Mouse (Mus musculus) lung, postnatal 0 days (tissue): ENCODE measurements at regions not wholly inside any gene's neighbourhood (a gene's known extent, or its start where the extent isn't known, plus 50 kb on each side); places are given as distances from the start of the nearest gene placed in this dataset.

Source experiments
- ATAC-seq: fragments of 200-750 bp; cut with Nextera tagmentation; 2 replicates; pipeline ENCODE4 v1.8.0; 2017; ENCODE audit warnings: moderate library complexity
- DNase-seq: peaks from one replicate; pipeline ENCODE4 v3.0.0-alpha.2; 2016; ENCODE audit warnings: low spot score
- H3K27ac ChIP-seq: fragments of 300-500 bp; sonication (generic); 2 replicates; pipeline ENCODE4 v1.5.1; 2014; ENCODE audit warnings: antibody characterized with exemption, mild to moderate bottlenecking, low read length, mixed read lengths
- H3K27me3 ChIP-seq: fragments of 300-500 bp; sonication (generic); replicated peaks from 2 replicates; pipeline ENCODE4 v1.6.1; 2014; ENCODE audit warnings: low read length, mixed read lengths; ENCODE audit not compliant: insufficient read depth
- H3K36me3 ChIP-seq: fragments of 300-500 bp; sonication (generic); 2 replicates; pipeline ENCODE4 v1.6.1; 2014; ENCODE audit warnings: low read length, mixed read lengths; ENCODE audit not compliant: insufficient read depth
- H3K4me1 ChIP-seq: fragments of 300-500 bp; sonication (generic); 2 replicates; pipeline ENCODE4 v1.6.1; 2014; ENCODE audit warnings: antibody characterized with exemption, low read depth, low read length, mixed read lengths; ENCODE audit not compliant: insufficient read depth
- H3K4me2 ChIP-seq: fragments of 300-500 bp; sonication (generic); replicated peaks from 2 replicates; pipeline ENCODE4 v1.6.1; 2014; ENCODE audit warnings: low read depth, mild to moderate bottlenecking, low read length, moderate library complexity, mixed read lengths
- H3K4me3 ChIP-seq: fragments of 300-500 bp; sonication (generic); 2 replicates; pipeline ENCODE4 v1.5.1; 2014; ENCODE audit warnings: low read depth, low read length
- H3K9ac ChIP-seq: fragments of 300-500 bp; sonication (generic); replicated peaks from 2 replicates; pipeline ENCODE4 v1.6.1; 2014; ENCODE audit warnings: low read depth, mild to moderate bottlenecking
- H3K9me3 ChIP-seq: fragments of 300-500 bp; sonication (generic); 2 replicates; pipeline ENCODE4 v1.6.1; 2016; ENCODE audit warnings: low read length, mixed read lengths
- CTCF ChIP-seq: IDR thresholded peaks from 2 replicates; pipeline ENCODE4 v1.5.1; 2016; ENCODE audit warnings: antibody characterized with exemption, mild to moderate bottlenecking
- EP300 ChIP-seq: IDR thresholded peaks from 2 replicates; pipeline ENCODE4 v1.6.1; 2016; ENCODE audit warnings: antibody characterized with exemption, mild to moderate bottlenecking, control low read depth
- WGBS: fragments of 180-500 bp; shearing (Covaris S2); extraction: QIAGEN DNeasy Blood & Tissue Kit; methylation state at CpG from one replicate; pipeline ENCODE4 v1.1.7; 2014; 5-methylcytosine and 5-hydroxymethylcytosine counted together

GRCm38 (mm10) chr10:102943156-102943555, 86.9 kb downstream of the Alx1 start:
- no peaks in the 10 kb centered on the region for H3K9me3 ChIP-seq
- no peaks in the 10 kb centered on the region for H3K4me1 ChIP-seq
- DNase-seq (no peak), ATAC-seq (no peak)
- no peaks in the 10 kb centered on the region for H3K27me3 ChIP-seq
- H3K4me2 ChIP-seq, result no peak overlapping the region
- no peaks in the 10 kb centered on the region for H3K36me3 ChIP-seq
- no peak overlapping the region for H3K9ac ChIP-seq
- TF ChIP-seq CTCF, result no peak
- no peak for TF ChIP-seq EP300
- H3K4me3 ChIP-seq, result no peak overlapping the region
- H3K27ac ChIP-seq, result no peak overlapping the region

GRCm38 (mm10) chr10:102940823-102941519, 89.0 kb downstream of the Alx1 start:
- Histone ChIP-seq H3K36me3 (no peaks in the 10 kb centered on the region), H3K9me3 (no peaks in the 10 kb centered on the region), H3K4me3 (no peak overlapping the region), H3K9ac (no peak overlapping the region), H3K4me1 (no peaks in the 10 kb centered on the region), H3K27ac (no peak overlapping the region), H3K27me3 (no peaks in the 10 kb centered on the region), H3K4me2 (no peak overlapping the region)
- DNase-seq (no peak), ATAC-seq (no peak)
- TF ChIP-seq CTCF (no peak), EP300 (no peak)

- Histone ChIP-seq H3K9ac (no peak overlapping the region), H3K9me3 (no peaks in the 10 kb centered on the region), H3K27ac (no peak overlapping the region), H3K36me3 (no peaks in the 10 kb centered on the region), H3K27me3 (no peaks in the 10 kb centered on the region), H3K4me3 (no peak overlapping the region), H3K4me1 (no peaks in the 10 kb centered on the region), H3K4me2 (no peak overlapping the region)
- no peak for DNase-seq
- TF ChIP-seq EP300 (no peak), CTCF (no peak)
- no peak for ATAC-seq
- 54% methylated on average over 3 of the region's 3 CpGs for WGBS
Measured at GRCm38 (mm10) chr10:102931445-102931844, 98.6 kb downstream of the Alx1 start.

- Histone ChIP-seq H3K9ac (no peak overlapping the region), H3K4me1 (no peaks in the 10 kb centered on the region), H3K9me3 (no peaks in the 10 kb centered on the region), H3K36me3 (no peaks in the 10 kb centered on the region), H3K4me2 (no peak overlapping the region), H3K4me3 (no peak overlapping the region), H3K27ac (no peak overlapping the region), H3K27me3 (no peaks in the 10 kb centered on the region)
- no peak for TF ChIP-seq CTCF
- no peak for TF ChIP-seq EP300
- ATAC-seq, result no peak
- DNase-seq, result no peak
- WGBS, result 76% methylated on average over 1 of the region's 1 CpGs
Measured at GRCm38 (mm10) chr10:102928651-102929050, 101.4 kb downstream of the Alx1 start.

- Histone ChIP-seq H3K4me3 (no peak overlapping the region), H3K4me1 (no peaks in the 10 kb centered on the region), H3K9me3 (no peaks in the 10 kb centered on the region), H3K27me3 (no peaks in the 10 kb centered on the region), H3K27ac (no peak overlapping the region), H3K4me2 (no peak overlapping the region), H3K36me3 (no peaks in the 10 kb centered on the region), H3K9ac (no peak overlapping the region)
- no peak for TF ChIP-seq CTCF
- TF ChIP-seq EP300, result no peak
- no peak for DNase-seq
- 7% methylated on average over 2 of the region's 2 CpGs for WGBS
- ATAC-seq, result no peak
Measured at GRCm38 (mm10) chr10:102897368-102897767, 132.6 kb downstream of the Alx1 start.

- Histone ChIP-seq H3K36me3 (no peaks in the 10 kb centered on the region), H3K4me1 (no peaks in the 10 kb centered on the region), H3K27ac (no peak overlapping the region), H3K27me3 (no peaks in the 10 kb centered on the region), H3K4me2 (no peak overlapping the region), H3K4me3 (no peak overlapping the region), H3K9ac (no peak overlapping the region), H3K9me3 (no peaks in the 10 kb centered on the region)
- no peak for ATAC-seq
- no peak for DNase-seq
- WGBS, result 0% methylated on average over 1 of the region's 1 CpGs
- no peak for TF ChIP-seq EP300
- no peak for TF ChIP-seq CTCF
Measured at GRCm38 (mm10) chr10:102895952-102896351, 134.1 kb downstream of the Alx1 start.

GRCm38 (mm10) chr10:102892373-102892772, 137.6 kb downstream of the Alx1 start:
- no peaks in the 10 kb centered on the region for H3K4me1 ChIP-seq
- no peak overlapping the region for H3K9ac ChIP-seq
- no peaks in the 10 kb centered on the region for H3K9me3 ChIP-seq
- ATAC-seq (no peak), DNase-seq (no peak)
- H3K4me2 ChIP-seq, result no peak overlapping the region
- TF ChIP-seq CTCF (no peak), EP300 (no peak)
- no peaks in the 10 kb centered on the region for H3K36me3 ChIP-seq
- no peak overlapping the region for H3K27ac ChIP-seq
- no peaks in the 10 kb centered on the region for H3K27me3 ChIP-seq
- H3K4me3 ChIP-seq, result no peak overlapping the region
- 85% methylated on average over 3 of the region's 3 CpGs for WGBS
